Mouse (Mus musculus): Measurements from ENCODE around the gene Birc2.
"Not testable (repeated sequence)": the region's sequence is repeated elsewhere in the genome, so short reads cannot be mapped to it uniquely, and the experiment has no call there.

The Birc2 gene

GRCm38 (mm10) chr9:7836905-7837805 is at the start of gene Birc2:
Birc2 (minus strand) TSS chr9:7837064.
- DNase-seq (ENCODE audit: low read depth), result peak; percentile 96

DNA sequence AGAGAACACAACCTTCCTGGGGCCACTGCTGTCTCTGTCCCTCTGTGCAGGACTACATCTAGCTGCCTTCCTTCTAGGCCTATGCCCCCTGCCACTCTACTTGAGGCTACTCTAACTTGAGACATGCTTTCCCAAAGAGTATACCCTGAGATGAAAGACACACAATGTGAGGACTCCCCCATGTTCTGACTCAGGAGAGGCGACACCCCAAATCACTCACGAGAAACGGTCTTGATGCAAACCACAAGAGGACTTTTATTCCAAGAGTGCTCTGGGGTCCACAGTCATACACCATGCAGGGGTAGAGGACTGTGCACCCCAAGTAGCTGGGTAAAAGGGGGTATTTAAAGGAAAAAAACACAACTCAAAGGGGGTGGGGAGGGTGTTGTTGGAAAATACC is 47.5 kb upstream of the Birc2 start:
- no peak for DNase-seq (ENCODE audit: low read depth)

DNA sequence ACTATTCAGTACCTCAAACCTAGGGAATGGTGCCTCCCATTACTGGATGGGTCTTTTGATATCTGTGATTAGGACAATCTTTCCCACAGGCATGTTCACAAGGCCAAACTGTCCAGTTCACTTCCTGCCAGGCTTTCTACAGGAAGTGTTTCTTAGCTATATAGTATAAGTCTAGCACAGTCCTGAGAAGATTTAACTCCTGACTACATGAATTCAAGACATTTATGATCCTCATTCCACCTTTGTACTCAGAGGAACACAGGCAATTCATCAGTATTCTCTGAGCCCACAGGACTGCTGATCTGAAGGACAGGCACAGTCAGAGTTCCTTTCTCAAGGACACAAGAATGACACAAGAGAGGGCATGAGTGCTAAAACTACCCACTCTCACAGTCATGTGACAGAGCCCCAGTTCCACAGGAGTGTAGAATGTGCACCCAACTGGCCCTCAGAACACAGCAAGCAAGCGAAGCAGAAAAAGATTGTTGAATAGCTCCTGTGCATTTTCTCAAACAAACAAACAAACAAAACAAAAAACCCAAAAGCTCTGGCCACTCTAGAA is 45.5 kb upstream of the Birc2 start:
- no peak for DNase-seq (ENCODE audit: low read depth)

DNA sequence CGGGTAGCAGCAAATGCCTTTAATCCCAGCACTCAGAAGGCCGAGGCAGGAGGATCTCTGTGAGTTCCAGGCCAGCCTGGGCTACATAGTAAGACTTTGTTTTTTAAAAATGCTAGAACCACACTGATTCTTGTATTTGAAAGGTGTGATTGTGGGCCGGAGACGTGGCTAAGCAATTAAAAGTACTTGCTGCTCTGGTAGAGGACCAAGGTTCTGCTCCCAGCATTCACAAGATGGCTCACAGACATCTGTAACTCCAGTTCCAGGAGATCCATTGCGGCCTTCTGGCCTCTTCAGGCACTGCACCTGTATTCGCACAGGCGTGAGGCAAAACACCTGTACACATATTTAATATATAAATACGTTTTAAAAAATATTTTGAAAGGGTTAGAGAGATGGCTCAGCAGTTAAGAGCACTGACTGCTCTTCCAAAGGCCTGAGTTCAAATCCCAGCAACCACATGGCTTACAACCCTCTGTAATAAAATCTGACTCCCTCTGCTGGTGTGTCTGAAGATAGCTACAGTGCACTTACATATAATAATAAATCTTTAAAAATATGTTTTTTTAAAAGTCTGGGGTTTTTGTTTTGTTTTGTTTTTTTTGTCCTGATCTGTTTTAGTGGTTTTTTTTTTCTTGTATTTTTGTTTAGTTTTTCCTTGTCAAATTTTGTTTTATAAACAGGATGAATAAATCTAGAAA is 36.8 kb upstream of the Birc2 start:
- no peak for DNase-seq (ENCODE audit: low read depth)

DNA sequence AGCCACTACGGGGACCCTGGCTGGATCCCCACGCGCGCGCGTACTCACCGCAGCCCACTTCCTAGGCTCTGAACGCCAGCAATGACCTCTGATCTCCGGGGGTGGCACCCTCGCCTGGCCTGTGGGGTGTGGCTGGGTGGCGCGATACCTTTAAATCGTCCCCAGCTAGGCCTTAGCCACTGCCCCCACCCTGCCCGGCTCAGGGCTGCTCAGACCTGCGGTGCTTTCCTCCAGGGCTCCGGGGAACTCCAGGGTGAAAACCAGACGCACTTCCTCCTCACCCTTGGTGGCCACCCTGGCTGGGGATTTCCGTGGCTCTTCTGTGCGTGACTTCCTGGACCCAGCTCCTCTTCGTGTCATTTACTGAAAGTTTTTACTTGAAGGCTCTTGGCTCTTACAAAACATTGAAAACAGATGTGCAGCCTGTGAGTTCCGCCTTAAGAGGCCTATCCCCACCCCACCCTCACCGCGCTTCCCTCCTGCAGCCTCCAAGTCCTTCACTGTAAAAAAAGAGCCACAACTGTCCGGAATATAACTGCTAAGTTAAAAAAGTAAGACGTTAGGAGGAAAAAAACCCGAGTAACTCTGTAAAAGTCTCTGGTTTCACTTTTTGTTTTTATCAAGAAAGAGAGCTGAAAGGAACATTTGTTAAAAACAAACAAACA is 36.0 kb upstream of the Birc2 start, which contains the start of gene Birc3:
TSS of gene Birc3 (minus strand) at position 412 of the 665 bp plus-strand sequence.
- peak; percentile 41 for DNase-seq (ENCODE audit: low read depth)

DNA sequence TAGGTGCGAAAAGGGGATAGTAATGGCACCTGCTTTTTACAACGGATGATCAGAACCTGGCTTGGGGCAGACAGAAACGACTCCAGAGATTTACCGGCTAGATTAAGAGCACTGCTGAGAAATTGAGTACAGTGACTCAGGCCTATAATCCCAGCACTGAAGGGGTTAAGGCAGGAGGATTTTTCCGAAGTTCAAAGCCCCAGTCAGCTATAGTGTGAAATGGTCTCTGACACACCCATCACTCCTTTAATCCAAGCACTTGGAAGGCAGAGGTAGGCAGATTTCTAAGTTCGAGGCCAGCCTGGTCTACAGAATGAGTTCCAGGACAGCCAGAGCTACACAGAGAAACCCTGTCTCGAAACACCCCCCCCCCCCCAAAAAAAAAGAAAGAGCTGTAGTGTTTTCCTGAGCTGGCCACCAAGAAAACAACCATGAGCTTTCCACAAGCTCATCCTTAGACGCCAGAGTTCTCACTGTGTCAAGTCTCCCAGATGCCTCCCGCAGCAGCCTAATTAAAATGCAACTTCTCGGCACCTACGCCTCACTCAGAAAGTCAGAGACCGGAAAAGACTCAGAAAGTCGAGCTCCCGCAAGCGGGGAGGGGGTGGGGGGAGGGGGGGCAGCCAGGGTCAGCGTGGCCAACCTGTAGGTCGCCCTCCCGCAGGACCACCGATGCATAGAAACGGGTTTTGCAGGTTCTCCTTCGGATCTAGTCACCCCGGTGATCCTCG is 35.3 kb upstream of the Birc2 start:
- no peak for DNase-seq (ENCODE audit: low read depth)

DNA sequence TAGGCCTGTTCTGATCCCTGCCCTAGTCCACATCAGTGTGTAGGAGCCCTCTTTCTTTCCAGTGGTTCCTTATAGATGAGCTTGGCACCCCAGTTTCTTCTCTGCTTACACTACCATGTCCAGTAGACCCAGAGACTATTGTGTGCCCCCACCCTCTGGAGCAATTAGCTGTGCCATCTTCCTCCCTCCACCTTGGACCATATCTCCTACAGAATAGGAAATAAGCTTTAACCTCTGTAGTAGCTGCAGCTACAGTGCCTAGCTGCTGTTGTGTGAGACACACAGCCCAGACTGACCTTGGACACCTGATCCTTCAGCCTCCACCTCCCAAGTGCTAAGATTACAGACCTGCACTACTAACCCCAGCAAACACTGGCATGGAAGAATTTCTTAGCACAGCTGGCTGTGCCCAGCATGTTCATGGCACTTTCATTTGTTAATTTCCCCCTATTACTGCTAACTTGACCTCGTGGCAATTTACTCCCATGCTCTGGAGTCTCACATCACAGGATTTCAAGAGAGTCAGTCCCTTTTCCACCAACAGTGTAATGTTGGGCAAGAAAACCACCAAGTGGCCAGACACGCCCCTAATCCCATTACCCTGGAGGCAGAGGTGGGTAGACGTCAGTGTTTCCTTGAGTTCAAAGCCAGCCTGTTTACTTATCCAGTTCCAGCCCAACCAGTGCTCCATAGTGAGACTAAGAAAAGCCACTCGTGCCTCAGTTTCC is 34.6 kb upstream of the Birc2 start:
- DNase-seq (ENCODE audit: low read depth), result no peak

GRCm38 (mm10) chr9:7870556-7871315 is 33.9 kb upstream of the Birc2 start:
- DNase-seq (ENCODE audit: low read depth), result no peak

DNA sequence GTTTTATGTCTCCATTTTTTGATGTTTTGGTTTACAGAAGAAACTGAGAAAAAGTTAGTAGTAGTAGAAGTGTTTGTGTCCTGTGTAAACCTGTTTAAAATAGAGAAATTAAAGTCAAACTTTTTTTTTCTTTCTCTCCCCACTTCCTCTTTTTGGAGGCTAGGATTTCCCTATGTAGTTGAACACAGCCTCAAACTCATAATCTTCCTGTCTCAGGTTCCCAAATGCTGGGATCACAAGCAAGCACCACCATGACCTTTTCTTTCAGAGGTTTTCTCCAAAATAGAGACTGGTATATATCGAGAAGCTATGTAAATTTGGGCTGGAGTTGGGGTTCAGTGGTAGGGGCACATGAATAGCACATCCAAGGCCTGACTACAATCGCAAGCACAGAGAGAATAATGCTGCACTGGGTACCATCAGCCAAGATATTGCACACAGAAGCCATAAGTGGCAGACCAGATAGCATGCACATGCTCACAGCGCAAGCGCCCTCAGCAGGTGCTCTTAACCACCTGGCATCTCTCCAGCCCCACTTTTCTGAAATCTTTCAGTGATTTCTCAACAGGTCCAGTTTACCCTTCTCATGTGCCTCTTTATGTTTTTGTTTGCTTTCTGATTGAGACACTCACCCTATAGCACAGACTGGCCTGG is 32.1 kb upstream of the Birc2 start:
- no peak for DNase-seq (ENCODE audit: low read depth)

- no peak for DNase-seq (ENCODE audit: low read depth)
Observed at GRCm38 (mm10) chr9:7867981-7868380, 31.1 kb upstream of the Birc2 start.

- not testable (repeated sequence) for DNase-seq (ENCODE audit: low read depth)
Observed at GRCm38 (mm10) chr9:7866981-7867380, 30.1 kb upstream of the Birc2 start.

DNA sequence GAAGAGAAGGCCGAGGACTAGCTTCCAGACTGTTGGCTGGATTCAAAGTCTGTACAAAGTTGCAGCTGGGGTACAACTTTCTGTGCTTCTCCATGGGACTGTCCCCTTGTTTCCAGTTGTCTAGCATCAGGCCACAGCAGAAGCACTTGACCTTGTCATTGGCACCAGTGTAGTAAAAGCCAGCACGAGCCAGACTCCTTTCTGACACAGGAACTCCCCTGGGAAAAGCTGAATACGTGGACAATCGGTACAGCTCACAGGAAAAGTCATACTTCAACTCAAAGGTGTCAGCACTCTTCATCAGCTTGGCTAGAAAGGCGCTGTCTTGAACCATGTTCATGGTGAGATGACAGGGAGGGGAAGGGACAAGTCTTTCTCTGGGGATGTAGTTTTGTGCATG is 24.1 kb upstream of the Birc2 start:
- no peak for DNase-seq (ENCODE audit: low read depth)

- DNase-seq (ENCODE audit: low read depth), result no peak
Observed at GRCm38 (mm10) chr9:7855912-7856311, 19.0 kb upstream of the Birc2 start.

DNA sequence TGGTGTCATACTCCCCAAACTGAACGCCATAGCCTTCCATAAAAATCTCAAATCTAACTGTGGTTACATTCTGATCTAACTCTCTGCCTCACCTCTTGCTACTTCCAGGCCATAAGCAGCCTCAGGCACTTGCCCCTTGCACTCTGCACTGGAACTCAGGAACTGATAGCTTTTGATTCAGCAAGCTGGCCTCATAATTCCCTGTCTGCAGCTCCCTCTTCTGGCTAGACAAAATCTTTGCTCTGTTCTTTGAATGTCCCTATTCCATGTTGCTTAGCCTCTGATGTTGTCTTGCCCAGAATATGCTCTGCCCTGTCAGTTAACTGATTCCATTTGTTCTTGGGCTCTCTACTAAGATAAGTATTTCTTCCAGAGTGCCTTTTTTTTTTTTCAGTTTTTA is 18.5 kb upstream of the Birc2 start:
- DNase-seq (ENCODE audit: low read depth), result no peak

DNA sequence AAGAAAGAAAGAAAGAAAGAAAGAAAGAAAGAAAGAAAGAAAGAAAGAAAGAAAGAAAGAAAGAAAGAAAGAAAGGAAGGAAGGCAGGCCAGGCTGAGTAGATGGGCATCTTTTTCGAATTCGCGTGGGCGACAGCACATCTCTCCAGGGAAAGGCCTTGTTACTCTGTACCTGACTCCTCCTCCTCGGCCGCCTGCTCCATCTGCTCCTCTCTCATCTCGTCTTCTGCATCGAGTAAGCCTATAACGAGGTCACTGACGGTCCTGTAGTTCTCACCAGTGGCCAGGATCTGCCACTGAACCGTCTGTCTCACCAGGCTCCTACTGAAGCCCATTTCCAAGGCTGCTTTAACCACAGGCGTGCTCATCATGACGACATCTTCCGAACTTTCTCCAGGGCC is 17.3 kb upstream of the Birc2 start:
- not testable (repeated sequence) for DNase-seq (ENCODE audit: low read depth)

DNA sequence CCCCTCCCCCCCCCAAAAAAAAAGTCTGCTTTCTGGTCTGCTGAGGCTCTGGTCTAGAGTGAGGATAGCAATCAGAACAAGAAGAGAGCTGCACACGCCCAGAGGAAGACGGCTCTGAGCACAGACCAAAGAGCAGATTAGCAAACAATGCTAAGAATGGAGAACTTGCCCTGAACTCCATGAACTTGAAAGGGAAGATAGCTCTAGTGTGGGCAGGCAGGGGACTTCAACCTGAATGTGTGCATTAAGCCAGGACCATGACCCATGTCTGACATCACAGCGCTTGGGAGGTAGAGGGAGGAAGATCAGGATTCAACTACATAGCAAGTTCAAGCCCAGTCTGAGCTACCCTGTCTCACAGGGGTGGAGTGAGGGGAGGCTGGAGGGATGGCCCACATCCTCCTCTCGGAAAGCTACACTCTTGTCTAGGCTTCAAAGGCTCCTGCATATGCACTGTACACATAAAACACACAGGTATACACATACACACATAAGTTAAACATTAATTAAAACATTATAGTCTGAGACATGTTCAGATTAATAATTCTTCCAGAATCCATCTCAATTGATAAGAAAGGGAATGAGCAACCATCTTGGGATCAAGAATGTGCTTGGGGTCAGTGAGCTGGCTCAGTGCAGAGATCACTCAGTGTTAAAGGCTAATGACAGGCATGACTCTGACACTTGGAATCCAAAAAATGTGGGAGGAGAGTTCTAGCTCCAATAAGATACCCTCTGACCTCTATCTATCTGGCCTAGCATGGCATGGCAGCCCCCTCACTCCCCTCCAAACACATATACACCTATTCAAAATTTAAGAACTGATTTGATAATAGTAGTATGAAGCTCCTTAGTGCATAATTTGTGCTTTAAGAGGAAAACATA is 15.7 kb upstream of the Birc2 start:
- no peak for DNase-seq (ENCODE audit: low read depth)

GRCm38 (mm10) chr9:7851841-7852240 is 15.0 kb upstream of the Birc2 start:
- DNase-seq (ENCODE audit: low read depth), result no peak

DNA sequence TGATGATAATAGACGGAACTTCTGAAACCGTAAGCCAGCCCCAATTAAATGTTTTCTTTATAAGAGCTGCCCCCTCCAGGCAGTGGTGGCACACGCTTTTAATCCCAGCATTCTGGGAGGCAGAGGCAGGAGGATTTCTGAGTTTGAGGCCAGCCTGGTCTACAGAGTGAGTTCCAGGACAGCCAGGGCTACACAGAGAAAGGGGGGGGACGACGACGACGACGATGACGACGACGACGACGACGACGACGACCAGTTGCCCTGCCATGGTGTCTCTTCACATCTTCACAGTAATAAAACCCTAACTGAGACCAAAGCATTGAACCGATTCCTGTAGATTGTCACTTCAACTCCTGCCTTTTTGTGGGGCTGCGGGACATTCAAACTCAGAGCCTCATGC is 11.3 kb upstream of the Birc2 start:
- no peak for DNase-seq (ENCODE audit: low read depth)

All from fibroblast of lung, adult 2 months (primary cell).